16 mouse cellular contexts compared by ENCODE assay signal in the genomic region with DNA sequence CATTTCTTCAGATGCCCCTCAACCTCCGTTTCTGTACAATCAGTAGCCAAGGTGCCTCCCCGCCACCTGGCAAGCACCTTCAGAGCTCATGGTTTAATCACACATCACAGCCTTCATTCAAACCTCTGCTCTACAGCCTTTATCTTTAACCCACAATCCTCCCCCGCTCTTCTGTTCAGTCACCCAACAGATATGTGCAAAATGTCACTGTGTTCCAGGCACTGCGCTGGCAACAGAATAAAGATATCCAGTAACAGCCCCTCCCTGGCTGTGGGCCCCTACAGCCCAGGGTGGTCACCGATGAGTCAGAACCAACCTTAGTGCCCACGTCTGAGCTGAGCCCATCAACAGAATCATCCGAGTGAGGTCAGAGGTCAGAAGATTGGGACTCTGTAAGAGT. TPM values are rescaled to one million over a fixed set of nuclear protein-coding genes. Genes with fewer than 3 reads are reported as not detected.
A peak's percentile ranks its signal among the peaks of the same experiment; 100 is the strongest.
DNase-seq lines count a peak whose midpoint lies in the region; ATAC-seq and TF ChIP-seq lines count a peak whose summit lies in the region.
"Had no signal": no experiment of that assay in that cellular context is flagged by ENCODE, and none has a peak within 500 bp of the region (broad histone marks: within the 10 kb centered on the region; RNA-seq: fewer than 3 reads in every experiment).

No protein-coding gene starts in this region.

- no peak for TF ChIP-seq CTCF in stomach, postnatal 0 days (IDR thresholded peaks at IDR 0.05; ENCODE audit: low read depth)

- WGBS in liver, embryonic 12.5 days (ENCODE audit: insufficient replicate concordance), result 30% methylated on average over 7 of the region's 7 CpGs
- 76% methylated on average over 7 of the region's 7 CpGs for WGBS in stomach, postnatal 0 days
- 88% methylated on average over 7 of the region's 7 CpGs for WGBS in midbrain, embryonic 11.5 days

- H3K27me3 ChIP-seq in liver, embryonic 12.5 days (replicated peaks), result 0 out of 2 replicates have a peak, but pooled peaks cover 5% of the 10 kb centered on the region
- no peaks in the 10 kb centered on the region for H3K27me3 ChIP-seq in stomach, postnatal 0 days (ENCODE audit: control insufficient read depth, insufficient read depth, low read length)
- no peaks in the 10 kb centered on the region for H3K27me3 ChIP-seq in midbrain, embryonic 11.5 days (ENCODE audit: control insufficient read depth, insufficient read depth, low read length)
- H3K27me3 ChIP-seq: limb, embryonic 13.5 days; midbrain, embryonic 15.5 days had no signal

- H3K27ac ChIP-seq in liver, embryonic 12.5 days, result peak overlapping the region; percentile 55
- H3K27ac ChIP-seq in stomach, postnatal 0 days (replicated peaks), result no peak overlapping the region
- H3K27ac ChIP-seq in midbrain, embryonic 11.5 days (ENCODE audit: low read depth, low read length), result no peak overlapping the region
- H3K27ac ChIP-seq: limb, embryonic 13.5 days; midbrain, embryonic 15.5 days had no signal

- peak; percentile 95 for ATAC-seq in liver, embryonic 12.5 days
- 0 out of 2 replicates have a peak, but pooled peaks have one; percentile 36 for ATAC-seq in stomach, postnatal 0 days (ENCODE audit: low FRiP score, low TSS enrichment)
- no peak for ATAC-seq in midbrain, embryonic 11.5 days (ENCODE audit: low FRiP score)
- ATAC-seq: midbrain, embryonic 15.5 days had no signal

- no peaks in the 10 kb centered on the region for H3K9me3 ChIP-seq in liver, embryonic 12.5 days (replicated peaks)
- no peaks in the 10 kb centered on the region for H3K9me3 ChIP-seq in stomach, postnatal 0 days (ENCODE audit: control insufficient read depth, low read length)
- H3K9me3 ChIP-seq in midbrain, embryonic 11.5 days (ENCODE audit: control insufficient read depth, low read length), result no peaks in the 10 kb centered on the region
- H3K9me3 ChIP-seq: limb, embryonic 13.5 days; midbrain, embryonic 15.5 days had no signal

- H3K4me1 ChIP-seq in liver, embryonic 12.5 days, result peaks cover 52% of the 10 kb centered on the region
- H3K4me1 ChIP-seq in stomach, postnatal 0 days (replicated peaks; ENCODE audit: control insufficient read depth, insufficient read depth), result no peaks in the 10 kb centered on the region
- no peaks in the 10 kb centered on the region for H3K4me1 ChIP-seq in midbrain, embryonic 11.5 days (ENCODE audit: control insufficient read depth, insufficient read depth, low read length)
- H3K4me1 ChIP-seq: limb, embryonic 13.5 days; midbrain, embryonic 15.5 days had no signal

- peak overlapping the region; percentile 47 for H3K4me2 ChIP-seq in liver, embryonic 12.5 days
- no peak overlapping the region for H3K4me2 ChIP-seq in stomach, postnatal 0 days (replicated peaks; ENCODE audit: low read depth)
- no peak overlapping the region for H3K4me2 ChIP-seq in midbrain, embryonic 11.5 days
- H3K4me2 ChIP-seq: limb, embryonic 13.5 days; midbrain, embryonic 15.5 days had no signal

- DNase-seq in heart, postnatal 4 days, result peak; percentile 23
- DNase-seq in heart, postnatal 25 days (ENCODE audit: low spot score), result no peak
- DNase-seq in c-Kit-negative CD71-positive TER-119-positive erythroid progenitor cells, embryonic 14.5 days (ENCODE audit: low read depth, low spot score), result peak; percentile 31
- DNase-seq in stomach, postnatal 0 days (ENCODE audit: low spot score), result no peak
- DNase-seq in embryo, embryonic 9.5 days (ENCODE audit: extremely low spot score), result no peak
- no peak for DNase-seq in midbrain, embryonic 11.5 days (ENCODE audit: low spot score, missing footprints)
- DNase-seq: adrenal gland, postnatal 25 days; cerebellum, adult 11-12 months; embryo, embryonic 11 days; heart, adult 18-20 months; kidney, postnatal 25 days; right cerebral cortex, postnatal 4 days; thymus, postnatal 4 days had no signal

- H3K9ac ChIP-seq in liver, embryonic 12.5 days, result 0 out of 2 replicates have a peak overlapping the region, but pooled peaks have one; percentile 1
- H3K9ac ChIP-seq in stomach, postnatal 0 days (ENCODE audit: low read length), result no peak overlapping the region
- H3K9ac ChIP-seq in midbrain, embryonic 11.5 days (ENCODE audit: low read length), result no peak overlapping the region
- H3K9ac ChIP-seq: limb, embryonic 13.5 days; midbrain, embryonic 15.5 days had no signal

- no peak for TF ChIP-seq EP300 in stomach, postnatal 0 days (optimal IDR thresholded peaks at IDR 0.05)

- no peak overlapping the region for H3K4me3 ChIP-seq in liver, embryonic 12.5 days
- H3K4me3 ChIP-seq in stomach, postnatal 0 days (ENCODE audit: low read depth, low read length), result no peak overlapping the region
- H3K4me3 ChIP-seq in midbrain, embryonic 11.5 days (ENCODE audit: low read depth, low read length), result no peak overlapping the region
- H3K4me3 ChIP-seq: limb, embryonic 13.5 days; midbrain, embryonic 15.5 days had no signal

- intact Hi-C loops in heart, postnatal 25 days (cut with DNase I), result no loop called here

- H3K36me3 ChIP-seq in liver, embryonic 12.5 days, result no peaks in the 10 kb centered on the region
- no peaks in the 10 kb centered on the region for H3K36me3 ChIP-seq in stomach, postnatal 0 days (ENCODE audit: control insufficient read depth, insufficient read depth, low read length)
- H3K36me3 ChIP-seq in midbrain, embryonic 11.5 days (ENCODE audit: control insufficient read depth, insufficient read depth, low read length), result no peaks in the 10 kb centered on the region
- H3K36me3 ChIP-seq: limb, embryonic 13.5 days; midbrain, embryonic 15.5 days had no signal

RNA-seq across cellular contexts. Expression of a gene that starts 54.3 kb away (rescaled TPM):
- total RNA-seq in heart, postnatal 4 days (2021), result 100 to 1,000 TPM; 107 to 113 TPM
- 10 to 100 TPM; 33.1 to 41.7 TPM for total RNA-seq in heart, postnatal 25 days (2021)
- 5.7 and 6.1 TPM in 2 replicates for polyA plus RNA-seq in liver, embryonic 12.5 days (2016; fragmentation: Nextera tagmentation; extraction: Ambion mirVana)
- 50.8 TPM in 2 replicates for polyA plus RNA-seq in stomach, postnatal 0 days (2015; fragmentation: Nextera tagmentation; extraction: Ambion mirVana)
- polyA plus RNA-seq in midbrain, embryonic 11.5 days (2014; fragmentation: Nextera tagmentation; extraction: Ambion mirVana), result 78.4 and 92.1 TPM in 2 replicates

Comparison
In these comparisons a context has a peak if more than half of its experiments do, and no peak if none do; other contexts are left out.
1. DNase-seq: peak in heart, postnatal 4 days (single experiment) and c-Kit-negative CD71-positive TER-119-positive erythroid progenitor cells, embryonic 14.5 days (single experiment); none in heart, postnatal 25 days (single experiment), stomach, postnatal 0 days (single experiment), embryo, embryonic 9.5 days (single experiment) and midbrain, embryonic 11.5 days (single experiment).